Mouse (Mus musculus) 3134 (cell line): Measurements from ENCODE around the gene Sctr.

Experiments used
- DNase-seq: peaks from one replicate; pipeline ENCODE4 v3.0.0-alpha.2; 2011; ENCODE audit warnings: low spot score; ENCODE audit not compliant: insufficient read length; ENCODE audit errors: extremely low read depth

Sctr gene

DNA sequence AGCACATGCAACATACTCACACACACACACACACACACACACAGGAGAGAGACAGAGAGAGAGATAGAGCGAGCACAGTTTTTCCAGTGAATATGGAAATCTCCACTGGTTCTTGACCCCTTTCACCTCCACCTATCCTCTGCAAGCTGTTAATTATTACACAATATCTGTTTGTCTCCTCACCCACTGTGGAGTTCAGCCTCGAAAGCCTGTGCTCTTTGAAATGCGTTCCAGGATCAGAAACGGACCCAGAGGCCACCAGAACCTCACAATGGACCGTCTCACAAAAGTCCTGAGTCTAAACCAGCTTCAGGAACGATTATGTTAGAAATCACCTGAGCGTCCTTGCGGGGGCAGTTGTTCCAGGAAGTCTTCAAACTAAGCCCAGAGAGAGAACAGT, 59.5 kb downstream of the Sctr start:
- no peak for DNase-seq

DNA sequence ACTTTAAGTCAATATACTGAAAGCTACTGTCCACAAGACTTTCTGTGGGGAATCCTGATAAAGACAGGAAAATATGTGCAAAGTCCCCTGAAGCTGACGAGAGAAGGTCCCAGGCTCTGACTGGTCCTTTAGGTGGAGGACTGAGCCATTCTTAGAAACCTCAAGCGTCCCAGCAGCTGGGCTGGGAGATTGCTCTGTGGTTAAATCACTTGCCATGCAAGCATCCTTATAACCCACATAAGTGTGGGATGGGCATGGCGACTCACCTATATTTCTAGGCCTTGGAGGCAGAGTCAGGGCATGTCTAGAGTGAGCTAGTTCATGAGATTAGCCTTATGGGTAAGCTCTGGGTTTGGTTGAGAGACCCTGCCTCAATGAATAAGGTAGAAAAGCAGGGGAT, 59.9 kb downstream of the Sctr start:
- no peak for DNase-seq

DNA sequence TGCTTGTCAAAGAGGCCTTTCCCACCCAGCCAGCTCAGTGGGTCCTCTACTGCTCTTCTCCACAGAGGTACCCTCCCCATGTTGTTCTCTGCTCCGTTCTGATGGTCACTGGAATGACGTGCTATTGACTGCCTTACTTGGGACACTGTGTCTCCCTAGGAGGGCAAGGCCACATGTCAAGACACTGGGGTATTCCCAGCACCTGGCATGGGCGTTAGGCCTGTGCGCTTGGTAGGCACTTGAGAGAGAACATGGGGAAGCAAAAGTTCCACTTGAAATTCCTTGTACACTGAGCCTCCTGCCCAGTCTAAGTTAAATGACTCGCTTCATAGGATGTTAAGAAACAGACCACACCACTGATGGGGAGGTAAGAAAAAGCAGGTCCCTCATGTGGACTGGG, 62.4 kb downstream of the Sctr start:
- no peak for DNase-seq

DNA sequence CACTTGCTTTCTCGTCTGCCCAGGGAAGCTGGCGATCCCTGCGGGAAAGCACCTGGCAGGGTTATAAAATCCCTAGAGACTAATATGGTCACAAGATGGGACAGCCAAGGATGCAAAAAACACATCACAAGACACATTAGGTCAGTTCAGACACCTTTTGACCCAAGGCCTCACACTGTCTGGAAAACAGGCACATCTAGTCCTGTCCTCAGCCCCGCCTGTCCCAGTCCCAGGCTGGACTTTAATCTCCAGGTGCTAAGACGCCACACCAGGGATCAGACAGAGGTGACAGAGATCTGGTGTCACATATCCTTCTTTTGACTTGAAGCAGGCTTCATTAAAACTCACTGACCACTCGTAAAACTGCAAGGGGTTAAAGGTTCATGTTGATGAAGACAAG, 63.5 kb downstream of the Sctr start:
- no peak for DNase-seq

DNA sequence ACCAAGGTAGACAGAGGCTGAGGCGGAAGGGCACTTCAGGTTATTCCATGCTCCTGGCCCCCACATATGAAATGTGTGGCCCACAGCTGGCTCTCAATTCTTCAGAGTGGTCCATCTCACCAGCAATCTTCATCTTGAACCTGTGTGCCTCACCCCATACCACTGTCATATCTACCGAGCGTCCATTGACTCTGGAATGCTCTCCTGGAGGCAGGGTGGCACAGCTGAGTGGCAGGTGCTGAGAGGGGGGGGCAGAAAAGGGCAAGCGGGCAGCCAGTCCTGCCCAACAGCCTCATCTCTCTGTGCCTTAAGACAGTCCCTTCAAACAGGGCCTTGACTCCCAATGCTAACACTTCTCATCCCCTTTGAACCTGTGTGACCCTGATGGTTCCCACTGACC, 64.4 kb downstream of the Sctr start:
- no peak for DNase-seq

DNA sequence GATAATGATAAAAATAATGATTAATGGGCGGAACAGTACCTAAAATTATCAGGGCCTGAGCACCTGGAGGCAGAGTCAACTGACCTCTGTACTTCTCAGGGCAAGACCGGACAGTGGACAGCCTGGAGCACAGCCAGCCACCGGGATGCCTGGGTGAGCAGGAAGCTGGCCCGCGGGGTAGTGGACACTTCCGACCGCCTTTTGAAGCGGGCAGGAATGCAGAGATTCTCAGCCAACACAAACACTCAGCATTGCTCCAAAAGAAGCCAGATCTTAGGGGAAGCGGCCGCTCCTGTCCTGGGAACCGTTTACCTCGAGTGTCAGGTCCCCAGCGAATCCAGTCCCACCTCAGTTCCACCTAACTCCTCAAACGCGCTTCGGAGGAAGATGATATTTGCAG, 66.2 kb downstream of the Sctr start:
- peak; percentile 76 for DNase-seq

DNA sequence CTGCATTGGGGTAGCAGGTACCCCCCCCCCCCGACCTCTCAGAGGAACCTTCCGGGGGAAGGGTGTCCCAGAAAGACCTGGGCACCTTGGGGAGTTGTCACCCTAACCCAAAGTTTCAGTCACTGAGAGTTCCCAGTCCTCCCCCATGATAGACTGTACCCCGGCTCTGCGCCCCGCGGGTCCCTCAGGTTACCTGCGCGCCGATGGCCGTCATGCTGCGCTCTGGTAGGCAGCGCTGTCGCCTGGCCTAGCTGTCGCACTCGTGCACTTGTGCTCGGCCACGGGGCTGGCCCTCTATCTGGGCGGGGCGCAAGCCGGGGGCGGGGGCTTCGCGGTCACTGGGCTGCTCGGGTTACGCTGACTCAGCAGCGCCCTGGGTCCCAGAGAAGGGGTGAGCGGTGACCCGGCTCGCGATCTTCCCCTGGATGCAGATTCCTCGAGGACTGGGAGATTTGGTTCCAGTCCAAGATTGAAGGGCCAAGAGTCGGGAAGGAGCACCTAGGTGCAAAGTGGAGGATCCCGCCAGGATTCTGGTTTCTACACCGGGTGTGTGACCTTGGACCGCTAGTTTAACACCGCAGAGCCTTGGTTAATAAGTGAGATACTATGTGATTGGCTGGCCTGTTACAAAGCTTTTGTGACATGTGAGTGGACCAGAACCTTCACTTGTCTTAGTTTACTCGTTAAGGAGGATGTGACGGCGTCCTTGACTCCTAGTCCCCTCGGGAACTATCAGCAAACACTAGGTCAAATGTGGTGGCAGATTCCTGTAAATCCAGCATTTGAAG, 67.0 kb downstream of the Sctr start, which contains the start of gene Tmem37:
Gene Tmem37, minus strand, starts transcription at position 556 of the 788 bp plus-strand sequence.
- DNase-seq = peak; percentile 86

DNA sequence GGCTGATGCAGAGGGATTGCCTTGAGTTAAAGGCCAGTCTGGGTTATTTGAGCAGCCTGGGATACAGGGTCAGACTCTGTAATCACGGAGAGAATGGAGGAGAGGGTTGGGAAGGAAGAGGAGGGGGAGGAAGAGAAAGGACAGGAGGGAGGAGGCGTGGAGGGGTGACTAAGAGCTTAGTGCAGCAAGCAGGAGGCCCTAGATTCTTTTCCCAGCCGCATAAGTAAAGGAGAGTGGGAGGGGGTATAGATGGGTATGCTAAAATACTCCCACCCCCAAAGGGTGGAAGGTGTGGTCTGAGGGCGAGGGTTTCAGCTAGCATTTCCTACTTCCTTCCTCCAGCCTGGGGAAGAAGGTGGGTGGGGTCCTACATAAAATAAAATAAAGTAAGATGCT, 67.6 kb downstream of the Sctr start:
- no peak for DNase-seq

DNA sequence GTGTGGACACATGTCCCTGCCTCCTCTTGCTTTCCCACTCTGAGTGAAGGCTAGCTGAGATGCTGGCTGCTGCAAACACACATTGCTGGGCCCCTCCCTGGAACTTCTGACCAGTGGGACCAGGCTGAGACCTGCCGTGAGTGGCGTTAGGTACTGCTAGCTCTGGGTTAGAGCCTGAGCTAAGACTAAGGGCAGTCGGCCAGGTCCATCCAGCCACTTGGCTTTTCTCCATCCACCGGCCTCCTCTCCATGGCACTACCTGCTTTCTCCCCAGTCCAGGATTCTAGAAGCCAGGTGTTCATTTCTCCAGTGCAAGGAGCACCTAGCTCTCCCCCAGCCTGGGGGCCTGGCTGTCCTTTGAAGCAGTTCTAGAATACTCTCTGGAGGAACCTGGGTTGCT, 68.2 kb downstream of the Sctr start:
- DNase-seq = peak; percentile 39

DNA sequence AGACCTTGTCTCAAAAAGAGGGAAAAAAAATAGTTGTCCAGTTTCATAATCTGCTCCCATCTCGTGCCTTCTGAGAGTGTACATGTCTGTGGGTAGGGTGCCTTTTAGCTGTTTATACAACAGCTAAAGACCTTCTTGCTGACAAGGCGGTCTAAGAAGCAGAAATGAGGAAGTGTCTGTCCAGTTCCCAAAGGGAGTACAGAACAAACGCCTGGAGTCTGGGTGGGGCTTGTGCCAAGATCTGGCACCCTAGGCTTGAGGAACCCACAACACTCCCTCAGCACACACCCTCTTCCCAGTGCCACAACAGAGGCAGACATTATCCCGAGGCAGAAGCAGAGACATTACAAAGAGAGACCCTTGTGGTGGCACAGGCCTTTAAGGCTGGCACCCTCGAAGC, 68.8 kb downstream of the Sctr start:
- no peak for DNase-seq

DNA sequence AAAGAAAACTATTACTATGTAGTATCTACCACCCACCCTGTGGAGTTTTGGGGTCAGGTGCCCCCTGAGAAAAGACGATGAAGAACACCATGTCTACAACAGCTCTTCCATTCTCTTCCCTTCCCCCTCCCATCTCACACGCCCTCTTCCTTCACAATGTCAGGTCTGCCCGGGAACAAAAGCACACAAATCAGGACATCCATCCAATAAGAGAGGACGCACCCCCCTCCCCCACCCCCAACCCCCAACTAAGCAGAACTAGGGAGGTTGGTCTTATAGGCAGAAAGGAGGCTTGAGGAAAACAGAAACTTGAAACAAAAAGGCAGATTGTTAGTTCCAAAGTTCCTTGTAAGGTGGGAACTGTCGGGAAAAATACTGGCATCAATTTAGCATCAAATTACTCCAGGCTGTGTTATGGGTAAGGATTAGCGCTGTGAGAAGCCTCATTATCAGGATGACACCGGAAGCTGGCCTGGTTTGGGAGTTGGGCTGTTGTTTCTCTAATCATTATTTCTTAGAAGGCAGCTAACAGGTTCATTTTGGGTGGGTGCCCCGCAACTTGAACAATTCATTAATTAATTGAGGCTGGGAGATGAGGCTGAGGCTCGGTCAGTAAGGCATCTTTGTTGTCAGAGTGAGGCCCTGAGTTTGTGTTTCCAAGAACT, 71.2 kb downstream of the Sctr start:
- no peak for DNase-seq

DNA sequence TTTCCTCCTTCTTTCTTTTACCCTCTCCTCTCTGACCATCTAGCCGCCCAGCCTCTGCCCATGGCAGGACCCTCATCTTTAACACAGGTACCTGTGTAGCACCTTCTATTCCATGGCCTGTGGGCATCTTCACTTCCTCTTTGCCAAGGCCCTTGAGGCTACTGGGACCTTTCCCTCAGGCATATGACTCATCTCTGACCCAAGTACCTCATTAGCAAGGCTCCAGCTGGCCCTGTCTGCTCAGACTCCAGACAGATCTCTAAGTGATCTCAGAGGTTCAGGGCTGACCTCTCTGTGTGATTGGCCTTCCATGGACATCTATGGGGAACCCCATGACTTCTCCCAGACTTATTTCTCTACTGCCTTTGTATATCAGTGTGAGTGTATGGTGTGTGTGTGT, 73.9 kb downstream of the Sctr start:
- DNase-seq = peak; percentile 36

DNA sequence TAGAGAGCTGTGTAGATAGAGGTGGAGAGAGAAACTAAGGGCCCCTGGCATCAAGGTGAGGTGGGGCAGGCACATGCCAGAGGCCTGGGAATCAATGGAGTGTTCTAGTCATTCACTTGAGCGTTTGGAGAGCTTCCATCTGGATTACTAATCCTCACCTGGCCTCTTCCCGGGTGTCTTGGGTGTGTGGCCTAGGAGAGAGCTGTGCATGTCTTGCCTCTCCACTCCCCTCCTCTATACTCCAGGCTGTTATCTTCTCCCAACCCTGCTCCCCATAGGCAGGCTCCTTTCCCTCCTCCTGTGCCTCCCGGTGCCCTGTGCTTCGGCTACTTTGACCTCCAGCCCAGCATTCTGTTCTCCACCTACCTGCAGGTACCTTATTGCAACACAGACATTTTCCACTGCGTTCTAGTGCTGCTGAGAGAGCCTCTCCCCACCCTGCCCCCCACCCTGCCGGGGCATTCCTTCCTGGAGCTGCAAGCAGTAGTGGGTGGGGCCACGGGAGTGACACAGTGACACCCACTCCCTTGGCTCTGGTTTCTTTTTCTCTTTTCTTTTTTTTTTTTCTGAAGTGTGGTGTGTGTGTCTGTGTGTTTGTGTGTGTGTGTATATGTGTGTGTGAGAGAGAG, 76.4 kb downstream of the Sctr start:
- peak; percentile 54 for DNase-seq

DNA sequence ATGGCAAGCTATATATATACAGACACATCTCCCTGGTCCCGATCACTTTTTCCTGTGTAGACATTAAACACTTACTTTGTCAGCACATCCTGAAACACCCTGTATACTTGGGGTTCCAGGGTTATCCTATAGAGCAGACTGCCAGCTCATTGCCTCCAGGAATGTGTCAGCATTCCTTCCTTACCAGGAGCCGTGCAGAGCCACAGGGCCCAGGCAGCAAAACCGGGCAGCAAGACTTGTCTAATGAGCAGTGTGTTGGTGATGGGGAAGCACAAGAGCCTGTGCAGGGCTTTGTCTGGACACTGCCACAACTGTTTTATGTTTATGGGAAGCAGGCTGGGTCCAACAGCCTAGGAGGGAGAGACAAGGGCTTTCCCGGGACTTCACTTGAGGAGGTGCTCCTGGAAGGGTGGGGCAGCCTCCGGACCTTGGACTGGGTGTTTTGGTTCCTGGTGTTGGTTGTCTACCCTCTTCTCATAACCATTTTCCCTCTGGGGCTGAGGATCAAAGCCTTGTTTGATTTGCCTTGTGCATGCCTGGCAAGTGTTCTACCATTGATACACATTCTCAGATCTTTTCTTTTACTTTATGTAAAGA, 77.3 kb downstream of the Sctr start:
- peak; percentile 49 for DNase-seq

DNA sequence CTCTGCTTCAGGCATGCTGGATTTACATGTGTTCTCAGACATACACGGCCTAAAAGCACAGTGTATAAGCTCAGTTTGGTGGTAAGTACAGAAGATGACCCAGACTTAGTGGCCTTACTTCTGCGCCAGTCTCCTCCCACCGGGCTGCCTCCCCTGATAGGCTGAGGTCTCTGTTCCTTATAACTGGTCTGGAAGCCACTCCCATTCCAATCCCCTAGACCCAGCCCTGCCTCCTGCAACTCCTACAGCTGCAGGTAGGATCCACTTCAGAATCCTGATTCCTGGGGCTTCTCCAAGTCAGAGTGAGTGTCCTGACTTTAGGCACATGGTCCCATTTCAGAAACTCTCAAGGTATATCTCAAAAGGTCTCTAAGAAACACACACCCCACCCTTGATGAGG, 79.0 kb downstream of the Sctr start:
- no peak for DNase-seq

DNA sequence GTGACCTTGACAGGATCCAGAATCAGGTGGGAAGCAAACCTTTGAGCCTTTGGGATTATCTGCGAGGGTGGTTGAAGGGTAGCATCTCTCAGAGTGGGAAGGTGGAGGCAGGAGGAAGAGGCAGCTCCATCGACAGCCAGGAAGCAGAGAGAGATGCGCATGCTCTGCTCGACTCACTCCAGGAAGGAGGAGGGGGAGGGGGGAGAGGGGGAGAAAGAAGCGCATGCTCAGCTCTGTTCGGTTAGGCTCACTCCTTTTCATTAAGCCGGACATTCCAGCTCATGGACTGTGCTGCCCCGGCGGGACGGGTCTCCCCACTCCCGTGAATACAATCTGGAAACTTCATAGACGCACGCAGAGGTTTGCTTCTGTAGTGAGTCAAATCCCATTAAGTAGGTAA, 80.0 kb downstream of the Sctr start:
- no peak for DNase-seq

DNA sequence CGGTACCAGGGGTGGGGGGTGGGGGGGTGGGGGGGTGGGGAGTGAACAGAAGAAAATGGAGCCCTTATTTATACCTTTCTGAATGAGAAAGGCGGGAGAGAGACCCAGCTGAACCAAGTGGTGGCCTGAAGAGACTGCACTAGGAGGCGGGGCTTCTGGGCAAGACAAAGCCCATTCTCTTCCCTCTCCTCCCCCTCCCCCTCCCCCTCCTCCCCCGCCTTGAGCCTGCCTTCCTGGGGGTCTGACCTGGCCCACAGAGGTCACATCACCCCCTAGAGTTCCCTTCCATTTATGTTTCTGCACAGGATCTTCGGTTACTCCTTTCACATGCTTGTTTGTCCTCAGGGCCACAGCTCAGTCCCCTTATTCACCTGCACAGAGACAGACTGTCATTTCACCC, 82.5 kb downstream of the Sctr start:
- DNase-seq = no peak

DNA sequence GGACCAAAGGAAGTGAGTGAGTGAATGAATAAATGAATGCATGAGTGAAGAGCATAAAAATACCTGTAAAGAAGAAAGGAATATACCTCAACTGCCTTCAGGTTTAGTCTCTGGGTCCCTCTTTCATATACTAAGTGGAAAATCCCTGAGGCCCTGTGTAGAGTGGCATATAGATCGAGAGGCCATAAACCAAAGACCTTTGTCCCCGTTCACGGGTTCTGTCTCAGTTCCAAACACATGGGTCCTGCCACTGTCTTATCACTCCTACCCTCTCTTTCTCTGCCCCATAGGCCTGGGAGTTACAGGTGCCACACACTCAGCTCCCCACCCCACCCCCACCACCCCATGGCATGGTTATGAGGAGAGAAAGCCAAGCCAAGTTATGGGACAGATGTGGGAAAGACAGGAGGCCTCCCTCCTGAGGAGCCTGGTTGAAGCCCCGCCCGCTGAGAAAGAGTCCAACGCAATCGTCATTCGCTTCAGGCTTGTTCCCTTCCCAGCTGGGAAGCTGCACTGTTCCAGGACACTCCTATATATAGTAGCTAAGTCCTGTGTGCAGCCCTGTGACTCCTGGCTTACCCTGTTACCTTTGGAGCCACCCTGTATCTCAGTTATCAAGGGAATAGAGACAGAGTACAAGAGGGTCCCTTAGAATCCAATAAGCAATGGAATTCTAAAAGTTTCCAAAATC, 84.3 kb downstream of the Sctr start:
- no peak for DNase-seq

DNA sequence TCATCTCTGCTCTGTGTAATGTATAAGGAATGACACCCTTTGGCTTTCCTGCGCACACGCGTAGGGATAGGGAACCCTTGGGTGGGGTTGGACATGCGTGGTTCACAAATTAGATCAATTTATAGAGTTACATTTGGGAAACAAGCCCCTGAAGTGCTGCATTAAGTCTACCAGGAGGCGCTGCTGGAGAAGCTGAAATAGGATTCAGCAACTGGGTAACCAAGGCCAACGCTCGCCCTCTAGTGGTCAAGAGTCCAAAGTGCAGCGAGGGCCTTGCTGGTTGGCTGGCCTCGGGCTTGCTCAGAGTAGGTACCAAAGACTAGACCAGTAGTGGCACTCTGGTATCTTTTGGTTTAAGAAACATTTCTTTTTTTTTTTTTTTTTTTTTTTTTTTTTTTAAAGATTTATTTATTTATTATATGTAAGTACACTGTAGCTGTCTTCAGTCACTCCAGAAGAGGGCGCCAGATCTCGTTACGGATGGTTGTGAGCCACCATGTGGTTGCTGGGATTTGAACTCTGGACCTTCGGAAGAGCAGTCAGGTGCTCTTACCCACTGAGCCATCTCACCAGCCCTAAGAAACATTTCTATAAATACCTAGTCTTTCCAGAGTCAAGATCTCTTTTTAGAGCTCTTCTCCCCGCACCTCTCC, 86.9 kb downstream of the Sctr start:
- peak; percentile 64 for DNase-seq

DNA sequence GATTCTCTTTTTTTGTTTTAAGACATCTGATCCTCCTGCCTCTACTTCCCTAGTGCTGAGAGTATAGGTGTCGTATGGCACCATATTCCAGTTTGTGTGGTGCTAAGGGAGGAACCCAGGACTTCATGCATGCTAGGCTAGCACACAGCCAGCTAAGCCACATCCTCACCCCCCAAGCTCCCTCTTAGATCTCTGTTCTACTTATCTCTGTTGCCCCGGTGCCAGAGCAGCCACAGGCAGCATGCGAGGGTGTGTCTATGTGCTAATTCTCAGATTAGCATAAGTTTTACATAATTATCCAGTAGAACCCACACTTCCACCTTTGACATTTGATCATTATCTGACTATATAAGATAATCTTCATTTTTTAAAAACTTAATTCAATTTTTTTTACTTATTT, 88.2 kb downstream of the Sctr start:
- no peak for DNase-seq
